Comparison of ENCODE assay signal across 10 mouse cellular contexts in the genomic region with DNA sequence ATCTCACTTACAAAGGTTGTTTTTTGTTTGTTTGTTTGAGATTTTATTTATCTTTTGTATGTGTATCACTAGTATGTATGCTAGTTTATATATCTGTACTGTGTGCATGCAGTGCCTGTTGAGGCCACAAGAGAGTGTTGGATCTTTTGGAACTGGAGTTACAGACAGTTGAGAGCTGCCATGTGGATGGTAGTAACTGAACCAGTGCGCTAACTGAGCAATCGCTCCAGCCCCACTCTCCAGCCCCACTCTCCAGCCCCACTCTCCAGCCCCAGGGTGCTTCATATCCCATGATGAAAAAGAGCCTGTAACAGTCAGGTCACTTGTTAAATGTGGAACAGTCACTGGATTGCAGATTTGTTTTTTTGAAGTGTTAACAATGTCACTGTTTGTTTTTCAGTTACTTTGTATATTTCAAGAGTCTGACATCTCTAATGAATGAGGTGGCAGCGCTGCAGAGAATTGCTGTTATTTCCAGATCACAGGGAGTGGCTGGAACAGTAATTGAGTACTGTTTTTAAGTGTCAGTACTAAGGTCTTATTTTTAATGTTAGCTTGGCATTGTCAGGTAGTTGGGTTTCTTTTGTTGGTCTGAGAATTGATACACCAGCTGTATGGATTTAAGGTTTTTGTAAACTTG. TPM values are rescaled to one million over a fixed set of nuclear protein-coding genes. Genes with fewer than 3 reads are reported as not detected.
DNase-seq lines count a peak whose midpoint lies in the region; ATAC-seq lines count a peak whose summit lies in the region.
"Had no signal": no experiment of that assay in that cellular context is flagged by ENCODE, and none has a peak within 500 bp of the region (broad histone marks: within the 10 kb centered on the region; RNA-seq: fewer than 3 reads in every experiment).

No protein-coding gene starts in this region.

- H3K4me1 ChIP-seq in forebrain, embryonic 14.5 days (ENCODE audit: control insufficient read depth, insufficient read depth, low read length), result peaks cover 28% of the 10 kb centered on the region
- peaks cover 39% of the 10 kb centered on the region for H3K4me1 ChIP-seq in forebrain, embryonic 10.5 days
- H3K4me1 ChIP-seq in megakaryocyte, embryonic 14.5 days, result peaks cover 52% of the 10 kb centered on the region
- peaks cover 58% of the 10 kb centered on the region for H3K4me1 ChIP-seq in liver, embryonic 12.5 days
- peaks cover 49% of the 10 kb centered on the region for H3K4me1 ChIP-seq in neural tube, embryonic 13.5 days (replicated peaks)

- H3K9me3 ChIP-seq in forebrain, embryonic 14.5 days (replicated peaks; ENCODE audit: control insufficient read depth, low read length), result no peaks in the 10 kb centered on the region
- peaks cover 7% of the 10 kb centered on the region; the same call in 1 of the 2 replicates for H3K9me3 ChIP-seq in forebrain, embryonic 10.5 days
- no peaks in the 10 kb centered on the region for H3K9me3 ChIP-seq in megakaryocyte, embryonic 14.5 days
- H3K9me3 ChIP-seq in liver, embryonic 12.5 days (replicated peaks), result no peaks in the 10 kb centered on the region
- no peaks in the 10 kb centered on the region for H3K9me3 ChIP-seq in neural tube, embryonic 13.5 days

- H3K36me3 ChIP-seq in forebrain, embryonic 14.5 days (ENCODE audit: control insufficient read depth, insufficient read depth, low read length), result no peaks in the 10 kb centered on the region
- H3K36me3 ChIP-seq in forebrain, embryonic 10.5 days (replicated peaks), result peaks cover 32% of the 10 kb centered on the region
- H3K36me3 ChIP-seq in megakaryocyte, embryonic 14.5 days (replicated peaks; ENCODE audit: low read length), result peaks cover 34% of the 10 kb centered on the region
- H3K36me3 ChIP-seq in liver, embryonic 12.5 days, result peaks cover 30% of the 10 kb centered on the region
- H3K36me3 ChIP-seq in neural tube, embryonic 13.5 days, result peaks cover 9% of the 10 kb centered on the region; the same call in 1 of the 2 replicates

- no peak overlapping the region for H3K9ac ChIP-seq in forebrain, embryonic 14.5 days (ENCODE audit: low read length)
- H3K9ac ChIP-seq in liver, embryonic 12.5 days, result no peak overlapping the region
- H3K9ac ChIP-seq in neural tube, embryonic 13.5 days, result no peak overlapping the region

- DNase-seq in forebrain, embryonic 14.5 days (ENCODE audit: low spot score), result peak; percentile 8
- no peak for DNase-seq in forebrain, embryonic 10.5 days (ENCODE audit: extremely low spot score, low spot score)
- DNase-seq in right cerebral cortex, adult 18-20 months, result no peak
- no peak for DNase-seq in adrenal gland, adult 8-10 months
- DNase-seq: adrenal gland, postnatal 25 days; kidney, postnatal 10 days had no signal

- ATAC-seq in forebrain, embryonic 14.5 days, result no peak
- ATAC-seq in megakaryocyte, adult 5-6 weeks (ENCODE audit: poor library complexity, severe bottlenecking), result no peak
- no peak for ATAC-seq in liver, embryonic 12.5 days
- ATAC-seq in neural tube, embryonic 13.5 days (ENCODE audit: low read depth), result no peak

- WGBS in forebrain, embryonic 14.5 days, result 60% methylated on average over 3 of the region's 3 CpGs
- 91% methylated on average over 3 of the region's 3 CpGs for WGBS in forebrain, embryonic 10.5 days
- 83% methylated on average over 3 of the region's 3 CpGs for WGBS in liver, embryonic 12.5 days (ENCODE audit: insufficient replicate concordance)
- WGBS in neural tube, embryonic 13.5 days, result 60% methylated on average over 3 of the region's 3 CpGs

- no peaks in the 10 kb centered on the region for H3K27me3 ChIP-seq in forebrain, embryonic 14.5 days (replicated peaks; ENCODE audit: control insufficient read depth, insufficient read depth, low read length)
- H3K27me3 ChIP-seq in forebrain, embryonic 10.5 days (ENCODE audit: poor library complexity, severe bottlenecking), result no peaks in the 10 kb centered on the region
- H3K27me3 ChIP-seq in megakaryocyte, embryonic 14.5 days (replicated peaks), result no peaks in the 10 kb centered on the region
- no peaks in the 10 kb centered on the region for H3K27me3 ChIP-seq in liver, embryonic 12.5 days (replicated peaks)
- no peaks in the 10 kb centered on the region for H3K27me3 ChIP-seq in neural tube, embryonic 13.5 days

- no peak overlapping the region for H3K4me2 ChIP-seq in forebrain, embryonic 14.5 days (ENCODE audit: low read length)
- H3K4me2 ChIP-seq in liver, embryonic 12.5 days, result peak overlapping the region; percentile 18; the same call in 1 of the 2 replicates
- H3K4me2 ChIP-seq in neural tube, embryonic 13.5 days, result peak overlapping the region; percentile 92; the same call in 1 of the 2 replicates

- no peak overlapping the region for H3K27ac ChIP-seq in forebrain, embryonic 14.5 days (ENCODE audit: low read depth, low read length)
- no peak overlapping the region for H3K27ac ChIP-seq in forebrain, embryonic 10.5 days
- 0 out of 2 replicates have a peak overlapping the region, but pooled peaks have one; percentile 10 for H3K27ac ChIP-seq in liver, embryonic 12.5 days
- no peak overlapping the region for H3K27ac ChIP-seq in neural tube, embryonic 13.5 days (replicated peaks)

- no peak overlapping the region for H3K4me3 ChIP-seq in forebrain, embryonic 14.5 days (ENCODE audit: low read depth, low read length)
- H3K4me3 ChIP-seq in forebrain, embryonic 10.5 days, result no peak overlapping the region
- H3K4me3 ChIP-seq in megakaryocyte, embryonic 14.5 days (replicated peaks), result peak overlapping the region; percentile 59
- no peak overlapping the region; the same call in 1 of the 2 replicates for H3K4me3 ChIP-seq in liver, embryonic 12.5 days
- no peak overlapping the region for H3K4me3 ChIP-seq in neural tube, embryonic 13.5 days

RNA-seq across cellular contexts. Expression of a gene that starts 6.3 kb away (rescaled TPM):
- 6.1 and 8.4 TPM in 2 replicates for polyA plus RNA-seq in forebrain, embryonic 14.5 days (2014; fragmentation: Nextera tagmentation; extraction: Ambion mirVana)
- 3.4 and 4.0 TPM in 2 replicates for polyA plus RNA-seq in forebrain, embryonic 10.5 days (2016; fragmentation: Nextera tagmentation; extraction: Ambion mirVana)
- 4.8 and 8.7 TPM in 2 replicates for polyA plus RNA-seq in megakaryocyte, embryonic 14.5 days (2012; ENCODE audit: insufficient read depth, low replicate concordance)
- total RNA-seq in megakaryocyte, adult 5-6 weeks (2015), result 85.6 and 92.6 TPM in 2 replicates
- 44.9 and 53.4 TPM in 2 replicates for total RNA-seq in megakaryocyte, adult 5-6 weeks (2017)
- polyA plus RNA-seq in liver, embryonic 12.5 days (2016; fragmentation: Nextera tagmentation; extraction: Ambion mirVana), result 6.2 TPM in 2 replicates
- 4.8 TPM in 2 replicates for polyA plus RNA-seq in neural tube, embryonic 13.5 days (2015; fragmentation: Nextera tagmentation; extraction: Ambion mirVana)
- total RNA-seq in adrenal gland, adult 8-10 months (2022), result 10 to 100 TPM; 54.2 to 57.2 (median 54.9) TPM

RNA-seq across cellular contexts. Expression of a gene that starts 45.5 kb away (rescaled TPM):
- 20.4 and 23.7 TPM in 2 replicates for polyA plus RNA-seq in forebrain, embryonic 14.5 days (2014; fragmentation: Nextera tagmentation; extraction: Ambion mirVana)
- 12.3 and 14.1 TPM in 2 replicates for polyA plus RNA-seq in forebrain, embryonic 10.5 days (2016; fragmentation: Nextera tagmentation; extraction: Ambion mirVana)
- 2.4 and 69.9 TPM in 2 replicates for polyA plus RNA-seq in megakaryocyte, embryonic 14.5 days (2012; ENCODE audit: insufficient read depth, low replicate concordance)
- total RNA-seq in megakaryocyte, adult 5-6 weeks (2015), result 9.8 and 12.2 TPM in 2 replicates
- 6.4 and 8.0 TPM in 2 replicates for total RNA-seq in megakaryocyte, adult 5-6 weeks (2017)
- 6.7 and 7.2 TPM in 2 replicates for polyA plus RNA-seq in liver, embryonic 12.5 days (2016; fragmentation: Nextera tagmentation; extraction: Ambion mirVana)
- 21.3 and 21.4 TPM in 2 replicates for polyA plus RNA-seq in neural tube, embryonic 13.5 days (2015; fragmentation: Nextera tagmentation; extraction: Ambion mirVana)
- 100 to 1,000 TPM in 2 of 4 experiments, 10 to 100 TPM in 2; 83.5 to 171 (median 127) TPM for total RNA-seq in adrenal gland, adult 8-10 months (2022)
